Mouse (Mus musculus) kidney, postnatal 14 days (tissue): ENCODE results near the gene Srrm3.
A peak's percentile ranks its signal among the peaks of the same experiment; 100 is the strongest.

ENCODE experiments used
- DNase-seq: peaks from one replicate; pipeline ENCODE4 v3.0.0; 2022; ENCODE audit warnings: mixed read lengths

The Srrm3 gene

GRCm38 (mm10) chr5:135907256-135907655 is 100.6 kb downstream of the Srrm3 start:
- DNase-seq, result no peak

GRCm38 (mm10) chr5:135908185-135908584 is 101.5 kb downstream of the Srrm3 start:
- DNase-seq, result no peak

- DNase-seq, result no peak
These were observed 102.3 kb downstream of the Srrm3 start for GRCm38 (mm10) chr5:135908989-135909388.

GRCm38 (mm10) chr5:135909646-135910045 is 103.0 kb downstream of the Srrm3 start:
- DNase-seq, result no peak

GRCm38 (mm10) chr5:135910813-135911212 is 104.1 kb downstream of the Srrm3 start:
- no peak for DNase-seq

GRCm38 (mm10) chr5:135911633-135912220 is 105.0 kb downstream of the Srrm3 start:
- no peak for DNase-seq

GRCm38 (mm10) chr5:135913201-135913600 is 106.5 kb downstream of the Srrm3 start:
- no peak for DNase-seq

GRCm38 (mm10) chr5:135914156-135914555 is 107.5 kb downstream of the Srrm3 start:
- DNase-seq, result peak; percentile 25

- no peak for DNase-seq
These were observed 109.4 kb downstream of the Srrm3 start for GRCm38 (mm10) chr5:135916051-135916565.

- DNase-seq, result no peak
These were observed 109.9 kb downstream of the Srrm3 start for GRCm38 (mm10) chr5:135916601-135917000.

- no peak for DNase-seq
These were observed 110.8 kb downstream of the Srrm3 start for GRCm38 (mm10) chr5:135917327-135918058.

GRCm38 (mm10) chr5:135918059-135918437 is 111.4 kb downstream of the Srrm3 start:
- no peak for DNase-seq

- no peak for DNase-seq
These were observed 111.9 kb downstream of the Srrm3 start for GRCm38 (mm10) chr5:135918593-135918992.

GRCm38 (mm10) chr5:135919902-135920301 is 113.2 kb downstream of the Srrm3 start:
- DNase-seq, result no peak

GRCm38 (mm10) chr5:135923901-135924300 is 117.2 kb downstream of the Srrm3 start:
- no peak for DNase-seq
